Mouse (Mus musculus) left cerebral cortex, adult 2 months (tissue): ENCODE data around the gene Cfi. TPM values are rescaled to one million over a fixed set of nuclear protein-coding genes. Genes with fewer than 3 reads are reported as not detected.

Source experiments
- DNase-seq, 2 experiments: peaks; one replicate each; pipeline ENCODE4 v3.0.0; 2021 to 2022; ENCODE audit warnings: low spot score in 2 of 2, mixed read lengths in 1 of 2; ENCODE audit errors: extremely low spot score in 1 of 2
- H3K27ac ChIP-seq: fragments of 200-600 bp; 2 replicates; pipeline ENCODE4 v1.8.1; 2022
- H3K4me3 ChIP-seq: fragments of 200-600 bp; 2 replicates; pipeline ENCODE4 v1.8.1; 2022
- CTCF ChIP-seq: fragments of 200-600 bp; IDR thresholded peaks from 2 replicates; pipeline ENCODE4 v1.8.1; 2022; ENCODE audit warnings: antibody characterized with exemption, mild to moderate bottlenecking, moderate library complexity
- intact Hi-C: fragments of 180-260 bp; cut with DNase I; formaldehyde crosslinking; loops from one replicate; pipeline ENCODE4 v1.15.1; 2025
- total RNA-seq, 2 experiments: library from RNA; stranded (reverse); gene quantifications; 2 replicates each; pipeline ENCODE4 v1.2.3; 2021

Gene Cfi
- total RNA-seq, 2 experiments from 2014 or later = not detected

DNA sequence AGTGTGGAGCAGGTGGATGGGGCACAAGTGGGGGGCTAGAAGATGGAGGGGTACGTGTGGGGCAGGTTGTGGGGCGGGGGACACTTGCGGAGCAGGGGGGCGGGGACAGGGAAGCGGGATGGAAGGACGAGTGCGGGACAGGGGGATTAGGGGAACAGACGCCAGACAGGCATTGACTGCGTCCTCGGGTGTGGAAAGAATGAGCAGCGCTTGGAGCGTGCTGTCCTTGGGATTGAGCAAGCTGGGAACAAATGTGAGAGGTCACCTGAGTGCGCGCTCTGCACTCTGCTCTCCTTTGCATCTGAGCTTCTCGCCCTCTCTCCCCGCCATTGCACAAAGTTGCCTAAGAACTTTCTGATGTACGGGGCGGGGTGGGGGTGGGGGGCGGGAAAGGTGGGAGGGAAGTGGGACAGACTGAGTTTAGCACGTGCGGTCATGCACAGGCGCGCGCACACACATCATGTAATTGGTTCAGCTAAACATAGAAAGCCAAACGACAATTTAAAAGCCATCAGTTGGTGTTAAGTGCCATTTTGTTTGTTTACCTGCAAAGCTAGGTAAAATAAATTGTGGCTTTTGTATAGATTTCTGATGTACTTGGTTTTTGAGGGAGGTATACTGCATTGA is 43.6 kb downstream of the Cfi start:
- DNase-seq = no peak
- TF ChIP-seq CTCF = no peak; the same call in 1 of the 2 replicates
- Histone ChIP-seq H3K4me3 (peak overlapping the region; percentile 82), H3K27ac (no peak overlapping the region)
- intact Hi-C loops = loop anchor here (5.0 kb wide), 1 partner anchor 183 kb away; the partner anchor contains the start of gene Sec24b

DNA sequence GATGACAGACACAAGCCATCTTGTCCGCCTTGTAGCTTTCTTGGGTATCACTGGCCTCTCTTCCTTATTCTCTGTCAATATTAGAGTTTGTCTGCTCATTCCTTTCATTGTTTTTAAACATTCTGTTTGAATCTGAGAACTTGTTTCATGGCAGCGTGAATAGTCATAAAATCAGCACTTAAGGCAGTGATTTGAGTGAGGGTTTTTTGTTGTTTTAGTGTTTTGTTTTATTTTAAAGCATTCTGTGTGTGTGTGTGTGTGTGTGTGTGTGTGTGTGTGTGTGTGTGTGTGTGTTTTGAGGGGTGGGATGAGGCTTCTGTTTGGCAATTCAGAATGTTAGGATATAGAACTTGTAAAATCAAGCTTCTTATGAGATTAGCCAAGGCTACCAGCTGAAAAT is 44.2 kb downstream of the Cfi start:
- TF ChIP-seq CTCF = no peak
- DNase-seq = no peak
- no peak overlapping the region for H3K27ac ChIP-seq
- intact Hi-C loops = loop anchor here (5.0 kb wide), 1 partner anchor 182 kb away; the partner anchor contains the start of gene Sec24b
- H3K4me3 ChIP-seq = no peak overlapping the region

DNA sequence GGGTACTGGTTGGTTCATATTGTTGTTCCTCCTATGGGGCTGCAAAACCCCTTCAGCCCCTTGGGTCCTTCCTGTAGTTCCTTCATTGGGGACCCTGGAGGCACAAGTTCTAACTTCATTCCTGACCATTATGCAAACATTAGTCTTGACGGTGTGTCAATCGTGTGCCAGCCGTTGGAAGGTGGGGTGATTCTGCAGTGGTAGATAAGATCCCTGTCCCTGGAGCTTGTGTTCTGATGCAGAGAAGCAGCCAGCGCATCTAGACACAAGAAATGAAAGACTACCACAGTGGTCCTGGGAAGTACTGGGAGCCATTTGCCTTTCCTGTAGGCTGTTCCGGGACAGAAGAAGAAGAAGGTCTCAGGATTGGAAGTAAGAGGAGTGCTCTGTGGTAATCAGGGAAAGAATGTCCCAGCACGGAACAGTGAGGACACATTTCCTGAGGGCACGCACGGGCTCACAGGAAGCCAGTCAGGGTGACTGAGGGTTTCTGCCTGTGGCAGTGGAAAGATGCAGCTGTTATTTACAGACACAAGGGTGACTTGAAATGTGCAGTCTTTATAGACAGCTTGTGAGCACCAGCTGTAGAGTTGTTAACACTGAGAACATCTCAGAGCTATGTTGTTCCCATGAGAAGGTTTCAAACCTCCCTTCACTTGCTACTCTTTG is 45.4 kb downstream of the Cfi start:
- Histone ChIP-seq H3K27ac (no peak overlapping the region), H3K4me3 (no peak overlapping the region)
- TF ChIP-seq CTCF = no peak
- no peak for DNase-seq
- intact Hi-C loops = no loop called here

DNA sequence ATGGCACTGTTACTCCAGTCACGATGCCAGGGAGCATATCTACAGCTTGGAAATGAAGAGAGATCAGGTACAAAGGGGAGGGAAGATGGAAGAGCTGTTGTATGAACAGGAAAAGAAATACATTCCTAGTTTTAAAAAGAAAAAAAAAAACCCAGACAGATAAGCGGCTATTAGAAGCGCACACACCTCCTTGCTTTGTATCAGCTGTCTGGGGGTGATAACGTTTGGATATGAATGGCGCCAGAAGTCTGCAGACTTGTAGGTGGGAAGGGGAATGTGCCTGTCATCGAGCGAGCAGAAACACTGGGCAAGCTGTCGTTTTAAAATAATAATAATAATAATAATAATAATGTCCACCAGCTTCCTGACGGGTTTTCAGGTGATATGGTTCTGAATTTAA is 49.9 kb downstream of the Cfi start:
- H3K4me3 ChIP-seq = no peak overlapping the region
- no peak for TF ChIP-seq CTCF
- intact Hi-C loops = no loop called here
- H3K27ac ChIP-seq = no peak overlapping the region
- no peak for DNase-seq

DNA sequence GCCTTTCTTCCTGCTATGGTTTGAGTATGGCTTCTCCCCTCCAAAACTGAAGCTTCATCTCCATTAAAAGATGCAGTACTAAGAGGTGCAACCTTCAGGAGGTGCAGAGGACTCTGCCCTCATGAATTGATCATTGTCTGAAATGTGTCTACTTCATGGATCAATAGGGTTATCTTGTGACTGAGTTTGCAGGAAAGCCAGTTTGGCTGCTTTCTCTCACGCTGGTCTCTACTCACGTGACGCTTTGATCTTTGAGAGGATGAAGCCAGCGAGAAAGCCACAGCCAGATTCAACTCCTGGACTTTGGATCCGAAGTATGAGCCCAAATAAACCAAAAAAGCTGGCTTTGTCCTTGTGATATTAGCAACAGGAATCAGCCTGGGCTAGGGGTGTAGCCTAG is 50.7 kb downstream of the Cfi start:
- Histone ChIP-seq H3K4me3 (no peak overlapping the region), H3K27ac (no peak overlapping the region)
- no peak for TF ChIP-seq CTCF
- intact Hi-C loops = no loop called here
- DNase-seq = no peak

DNA sequence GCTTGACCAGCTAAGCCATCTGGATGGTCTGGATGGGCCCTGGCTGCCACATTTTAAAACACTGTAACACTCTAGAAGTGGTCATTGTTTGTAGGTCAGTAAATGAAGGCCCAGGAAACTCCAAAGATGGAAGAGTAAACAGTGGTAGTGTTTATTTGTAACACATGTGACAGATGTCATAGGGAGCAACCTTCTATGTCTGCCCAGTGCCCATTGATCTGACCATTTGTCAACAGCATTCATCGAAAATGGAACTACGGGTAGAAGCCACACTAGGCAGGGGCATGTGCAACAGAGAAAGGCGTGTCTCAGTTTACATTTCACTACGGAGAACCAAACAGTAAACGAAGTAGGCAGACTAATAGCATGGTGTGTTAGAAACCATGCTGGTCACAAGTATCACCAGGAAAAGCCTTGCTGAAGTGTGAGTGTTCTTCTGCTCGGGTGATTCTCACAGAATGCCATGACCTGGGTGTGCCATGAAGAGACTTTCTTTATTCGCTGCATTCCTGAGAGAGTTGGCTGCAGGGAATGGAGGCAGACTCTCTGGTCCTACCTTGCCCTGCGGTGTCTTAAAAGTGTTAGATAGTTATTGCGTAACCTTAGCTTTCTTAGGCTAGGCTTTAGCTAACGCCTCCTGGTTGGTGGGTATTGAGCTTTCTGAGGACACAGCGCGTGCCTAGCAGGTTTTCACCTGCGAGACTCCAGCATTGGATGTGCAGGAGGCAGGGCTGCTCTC is 52.3 kb downstream of the Cfi start:
- no peak for TF ChIP-seq CTCF
- Histone ChIP-seq H3K4me3 (no peak overlapping the region), H3K27ac (no peak overlapping the region)
- intact Hi-C loops = no loop called here
- no peak for DNase-seq

DNA sequence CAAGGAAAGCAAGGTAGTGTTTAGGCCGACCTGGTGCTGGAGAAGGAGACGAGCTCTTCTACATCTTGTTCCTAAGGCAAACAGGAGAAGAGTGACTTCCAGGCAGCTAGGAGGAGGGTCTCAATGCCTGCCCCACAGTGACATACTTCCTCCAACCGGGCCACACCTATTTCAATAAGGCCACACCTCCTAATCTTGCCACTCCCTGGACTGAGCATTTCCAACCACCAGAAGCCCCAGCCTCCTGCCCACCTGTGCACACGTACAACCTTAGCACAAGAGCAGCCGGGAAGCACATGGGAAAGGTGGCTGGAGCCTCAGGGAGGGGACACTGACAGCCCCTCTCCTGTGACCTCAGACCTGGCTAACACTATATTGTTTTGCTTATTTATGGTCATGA is 56.3 kb downstream of the Cfi start:
- no peak for TF ChIP-seq CTCF
- no peak for DNase-seq
- intact Hi-C loops = no loop called here
- no peak overlapping the region for H3K27ac ChIP-seq
- no peak overlapping the region for H3K4me3 ChIP-seq

DNA sequence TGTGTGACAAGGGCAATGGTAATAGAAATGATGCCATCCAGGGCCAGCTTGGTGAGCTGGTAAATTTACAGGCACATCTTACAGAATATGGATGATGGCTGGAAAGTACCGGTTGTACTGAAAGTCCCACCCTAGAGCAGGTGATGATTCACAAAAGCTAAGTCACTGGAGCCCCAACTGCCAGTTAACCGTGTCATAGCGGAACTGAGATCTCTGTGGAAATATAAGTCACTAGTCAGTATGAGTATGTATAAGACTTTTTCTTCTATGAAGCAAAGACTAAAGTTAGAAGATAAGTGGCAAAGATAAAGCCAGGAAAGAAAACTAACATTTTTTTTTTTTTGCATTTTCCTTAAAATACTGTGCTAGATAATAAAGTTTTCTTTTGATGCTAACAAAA is 57.5 kb downstream of the Cfi start:
- H3K4me3 ChIP-seq = no peak overlapping the region
- intact Hi-C loops = no loop called here
- no peak for DNase-seq
- TF ChIP-seq CTCF = no peak
- no peak overlapping the region for H3K27ac ChIP-seq

DNA sequence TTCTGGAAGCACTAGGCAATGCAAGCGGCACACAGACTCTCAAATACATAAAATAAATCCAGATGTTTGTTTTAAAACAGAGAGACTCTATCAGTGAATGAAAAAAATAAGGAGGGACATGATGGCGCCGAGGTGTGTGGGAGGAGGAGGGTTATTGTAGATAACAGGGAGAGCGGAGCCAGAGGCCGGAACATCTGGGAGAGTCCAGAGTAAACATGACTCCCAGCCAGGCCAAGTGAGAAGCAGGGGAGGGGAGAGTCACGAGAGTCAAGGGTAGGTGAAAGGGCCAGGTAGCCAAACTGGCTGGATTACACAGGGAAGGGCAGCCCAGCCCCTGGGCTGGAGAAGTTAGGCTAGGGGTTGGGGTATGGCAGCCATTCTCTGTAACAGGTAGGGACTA is 60.9 kb downstream of the Cfi start:
- no peak overlapping the region for H3K27ac ChIP-seq
- H3K4me3 ChIP-seq = no peak overlapping the region
- no peak for TF ChIP-seq CTCF
- intact Hi-C loops = no loop called here
- DNase-seq = no peak

DNA sequence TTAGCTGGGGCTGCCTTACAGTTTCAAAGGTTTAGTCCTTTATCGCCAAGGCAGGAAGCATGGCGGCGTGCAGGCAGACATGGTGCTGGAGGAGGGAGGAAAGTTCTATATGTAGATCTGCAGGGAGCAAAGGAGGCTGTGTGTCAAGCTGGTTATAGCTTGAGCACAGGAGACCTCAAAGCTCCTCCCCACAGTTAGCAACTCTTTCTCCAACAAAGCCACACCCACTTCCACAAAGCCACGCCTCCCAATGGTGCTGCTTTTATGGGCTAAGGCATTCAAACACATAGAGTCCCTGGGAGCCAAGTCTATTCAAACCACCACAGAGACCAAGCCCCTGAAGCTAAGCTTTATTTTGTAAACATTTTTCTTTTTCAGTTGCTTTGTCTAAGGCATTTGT is 63.2 kb downstream of the Cfi start:
- no peak for DNase-seq
- TF ChIP-seq CTCF = no peak
- intact Hi-C loops = no loop called here
- Histone ChIP-seq H3K27ac (no peak overlapping the region), H3K4me3 (no peak overlapping the region)

DNA sequence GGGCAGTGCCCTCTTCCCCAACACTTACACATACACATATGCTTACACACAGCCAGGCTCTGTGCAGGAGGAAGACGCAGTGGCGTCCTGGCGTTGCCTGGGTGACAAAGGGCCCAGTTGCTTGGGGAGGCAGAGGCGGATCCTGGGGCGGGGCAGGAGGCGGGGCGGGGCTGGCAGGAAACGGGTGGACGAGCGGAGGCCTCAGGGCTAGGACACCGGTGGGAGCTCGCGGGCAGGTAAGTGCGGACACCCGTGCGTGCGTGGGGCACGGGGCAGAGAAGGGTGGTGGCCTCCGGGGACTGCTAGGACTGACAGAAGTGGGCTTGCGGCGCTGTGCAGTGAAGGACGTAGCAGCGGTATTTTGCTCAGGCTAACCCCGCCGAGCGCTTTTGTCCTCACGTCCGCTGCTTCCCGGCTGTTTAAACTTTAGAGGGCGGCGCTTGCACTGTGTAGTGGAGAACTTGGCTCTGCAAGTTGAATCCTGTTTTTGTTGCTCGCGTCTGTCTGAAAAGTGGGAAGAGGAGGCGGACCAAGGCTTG is 65.7 kb downstream of the Cfi start, which contains the start of gene Casp6:
Casp6 (plus strand) TSS at position 155 of the 539 bp plus-strand sequence.
- no peak for TF ChIP-seq CTCF
- H3K27ac ChIP-seq = no peak within 1 kb of the TSS
- intact Hi-C loops = loop anchor here (10.0 kb wide), 1 partner anchor 803 kb away; the partner anchor contains the start of gene Ostc
- peak within 1 kb of the TSS; percentile 51 for H3K4me3 ChIP-seq
- DNase-seq = peak; percentile 59 to 61

DNA sequence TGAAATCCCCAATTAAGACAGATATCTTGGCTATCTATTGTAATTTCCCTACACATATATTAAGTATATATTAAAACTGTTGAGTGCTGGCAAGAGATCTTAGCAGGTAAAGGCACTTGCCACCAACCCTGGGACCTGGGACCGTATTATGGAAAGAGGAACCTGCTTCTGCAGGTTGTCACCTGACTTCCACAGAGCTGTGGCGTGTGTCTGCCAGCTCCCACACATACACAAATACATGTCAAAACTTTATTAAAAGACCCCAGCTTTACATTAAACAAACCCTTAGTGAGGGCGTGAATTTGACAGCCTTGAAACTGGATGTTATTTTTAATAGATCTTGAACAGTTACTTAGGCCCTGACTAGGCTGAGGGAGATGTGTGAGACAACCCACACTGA is 67.7 kb downstream of the Cfi start:
- Histone ChIP-seq H3K4me3 (no peak overlapping the region), H3K27ac (no peak overlapping the region)
- no peak for DNase-seq
- intact Hi-C loops = loop anchor here (10.0 kb wide), 1 partner anchor 801 kb away; the partner anchor contains the start of gene Ostc
- TF ChIP-seq CTCF = no peak
